In the genomic region with DNA sequence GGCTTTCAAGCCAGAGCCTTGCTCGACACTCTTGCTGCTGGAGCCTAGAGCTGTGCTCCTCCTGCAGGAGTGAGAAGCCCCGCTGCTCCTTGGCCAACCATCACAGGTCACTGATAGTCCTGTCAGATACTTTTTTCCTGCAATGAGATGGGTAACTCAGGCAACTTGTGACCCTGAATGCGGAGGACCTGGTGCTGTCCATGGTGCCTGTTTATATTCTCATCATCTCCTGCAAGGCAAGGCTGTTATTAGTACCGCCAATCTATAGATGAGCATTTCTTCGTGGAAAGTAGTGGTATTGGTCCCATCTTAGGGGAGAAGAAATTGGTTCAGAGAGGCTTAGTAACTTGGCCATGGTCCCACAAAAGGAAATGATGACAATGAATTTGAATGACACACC, we compare ENCODE assay signal across 23 mouse cellular contexts. TPM values are rescaled to one million over a fixed set of nuclear protein-coding genes. Genes with fewer than 3 reads are reported as not detected.
A peak's percentile ranks its signal among the peaks of the same experiment; 100 is the strongest.
DNase-seq lines count a peak whose midpoint lies in the region; ATAC-seq and TF ChIP-seq lines count a peak whose summit lies in the region.
"Had no signal": no experiment of that assay in that cellular context is flagged by ENCODE, and none has a peak within 500 bp of the region (broad histone marks: within the 10 kb centered on the region; RNA-seq: fewer than 3 reads in every experiment).

No protein-coding gene starts in this region.

- H3K36me3 ChIP-seq in limb, embryonic 11.5 days (ENCODE audit: control insufficient read depth, insufficient read depth, low read length) = no peaks in the 10 kb centered on the region
- H3K36me3 ChIP-seq in limb, embryonic 10.5 days = no peaks in the 10 kb centered on the region
- no peaks in the 10 kb centered on the region for H3K36me3 ChIP-seq in MEL (ENCODE audit: control insufficient read depth in 1 of 2, insufficient read depth in 2 of 2, low read length in 2 of 2)
- no peaks in the 10 kb centered on the region for H3K36me3 ChIP-seq in embryonic facial prominence, embryonic 11.5 days (replicated peaks; ENCODE audit: control insufficient read depth, insufficient read depth, low read depth, low read length)
- no peaks in the 10 kb centered on the region for H3K36me3 ChIP-seq in forebrain, embryonic 16.5 days (ENCODE audit: control insufficient read depth, insufficient read depth)
- H3K36me3 ChIP-seq: embryonic facial prominence, embryonic 12.5 days; G1E; heart, embryonic 10.5 days; hindbrain, embryonic 12.5 days had no signal

- no peaks in the 10 kb centered on the region for H3K4me1 ChIP-seq in limb, embryonic 11.5 days (ENCODE audit: control insufficient read depth, insufficient read depth, low read length)
- H3K4me1 ChIP-seq in limb, embryonic 10.5 days = no peaks in the 10 kb centered on the region
- no peaks in the 10 kb centered on the region for H3K4me1 ChIP-seq in MEL (ENCODE audit: control insufficient read depth in 1 of 2, insufficient read depth in 2 of 2, low read length in 2 of 2)
- no peaks in the 10 kb centered on the region for H3K4me1 ChIP-seq in embryonic facial prominence, embryonic 11.5 days (ENCODE audit: control insufficient read depth, insufficient read depth, low read length)
- H3K4me1 ChIP-seq in forebrain, embryonic 16.5 days (replicated peaks; ENCODE audit: control insufficient read depth, insufficient read depth, low read length) = no peaks in the 10 kb centered on the region
- H3K4me1 ChIP-seq: embryonic facial prominence, embryonic 12.5 days; heart, embryonic 10.5 days; hindbrain, embryonic 12.5 days had no signal

- H3K27ac ChIP-seq in limb, embryonic 11.5 days (replicated peaks; ENCODE audit: low read depth, low read length) = no peak overlapping the region
- no peak overlapping the region for H3K27ac ChIP-seq in limb, embryonic 10.5 days
- no peak overlapping the region for H3K27ac ChIP-seq in MEL (ENCODE audit: control insufficient read depth, low read depth, low read length)
- no peak overlapping the region for H3K27ac ChIP-seq in embryonic facial prominence, embryonic 11.5 days (replicated peaks; ENCODE audit: low read depth, low read length)
- H3K27ac ChIP-seq in forebrain, embryonic 16.5 days (ENCODE audit: low read length) = no peak overlapping the region
- H3K27ac ChIP-seq: embryonic facial prominence, embryonic 12.5 days; heart, embryonic 10.5 days; hindbrain, embryonic 12.5 days; hindbrain, postnatal 0 days had no signal

- TF ChIP-seq CTCF in MEL (IDR thresholded peaks at IDR 0.05 in 2 of 3, conservative IDR thresholded peaks at IDR 0.05 in 1 of 3; ENCODE audit: control insufficient read depth in 1 of 3, insufficient read depth in 1 of 3, low read depth in 2 of 3, low read length in 3 of 3, poor library complexity in 1 of 3, severe bottlenecking in 1 of 3) = no peak

- H3K27me3 ChIP-seq in limb, embryonic 11.5 days (ENCODE audit: control insufficient read depth, insufficient read depth, low read length) = no peaks in the 10 kb centered on the region
- no peaks in the 10 kb centered on the region for H3K27me3 ChIP-seq in limb, embryonic 10.5 days (ENCODE audit: low read depth, poor library complexity, severe bottlenecking)
- H3K27me3 ChIP-seq in MEL (ENCODE audit: control insufficient read depth in 1 of 2, insufficient read depth in 2 of 2, low read length in 2 of 2) = no peaks in the 10 kb centered on the region
- H3K27me3 ChIP-seq in embryonic facial prominence, embryonic 11.5 days (ENCODE audit: control insufficient read depth, insufficient read depth, low read length) = no peaks in the 10 kb centered on the region
- H3K27me3 ChIP-seq in forebrain, embryonic 16.5 days (replicated peaks; ENCODE audit: control insufficient read depth, insufficient read depth, low read length) = no peaks in the 10 kb centered on the region
- H3K27me3 ChIP-seq: hindbrain, embryonic 12.5 days had no signal

- TF ChIP-seq RAD21 in MEL (IDR thresholded peaks at IDR 0.05; ENCODE audit: low read depth, low read length) = no peak

- TF ChIP-seq EP300 in MEL (IDR thresholded peaks at IDR 0.05; ENCODE audit: low read depth in 1 of 2, low read length in 2 of 2) = no peak

- no peak for TF ChIP-seq POLR2A in MEL (IDR thresholded peaks at IDR 0.05; ENCODE audit: control insufficient read depth in 1 of 2, insufficient read depth in 1 of 2, low read depth in 1 of 2, low read length in 2 of 2, poor library complexity in 1 of 2)

- no peaks in the 10 kb centered on the region for H3K79me2 ChIP-seq in MEL (ENCODE audit: control insufficient read depth, insufficient read depth, low read length, poor library complexity)

- H3K4me3 ChIP-seq in limb, embryonic 11.5 days (ENCODE audit: low read depth, low read length) = no peak overlapping the region
- no peak overlapping the region for H3K4me3 ChIP-seq in limb, embryonic 10.5 days
- no peak overlapping the region for H3K4me3 ChIP-seq in MEL (ENCODE audit: control insufficient read depth in 1 of 2, insufficient read depth in 1 of 2, low read depth in 2 of 2, low read length in 2 of 2)
- H3K4me3 ChIP-seq in embryonic facial prominence, embryonic 11.5 days (ENCODE audit: low read depth, low read length) = no peak overlapping the region
- H3K4me3 ChIP-seq in forebrain, embryonic 16.5 days (replicated peaks; ENCODE audit: low read length) = no peak overlapping the region
- H3K4me3 ChIP-seq: embryonic facial prominence, embryonic 12.5 days; heart, embryonic 10.5 days; hindbrain, embryonic 12.5 days had no signal

- no peak overlapping the region for H3K4me2 ChIP-seq in limb, embryonic 11.5 days (ENCODE audit: low read depth, severe bottlenecking)
- H3K4me2 ChIP-seq in embryonic facial prominence, embryonic 11.5 days (ENCODE audit: low read depth, low read length) = no peak overlapping the region
- H3K4me2 ChIP-seq in forebrain, embryonic 16.5 days (ENCODE audit: low read length) = no peak overlapping the region
- H3K4me2 ChIP-seq: embryonic facial prominence, embryonic 12.5 days; hindbrain, embryonic 12.5 days had no signal

- 42% methylated on average over 5 of the region's 5 CpGs for WGBS in limb, embryonic 11.5 days
- WGBS in limb, embryonic 10.5 days = 52% methylated on average over 5 of the region's 5 CpGs
- 47% methylated on average over 5 of the region's 5 CpGs for WGBS in embryonic facial prominence, embryonic 11.5 days
- WGBS in forebrain, embryonic 16.5 days = 61% methylated on average over 5 of the region's 5 CpGs

- DNase-seq in limb, embryonic 11.5 days (ENCODE audit: low spot score) = peak; percentile 42
- no peak for DNase-seq in limb, embryonic 10.5 days (ENCODE audit: low spot score)
- DNase-seq in MEL (ENCODE audit: low read depth, low spot score) (peak; percentile 11), ZHBTc4 (ENCODE audit: low read depth, low spot score) (peak; percentile 36)
- peak; percentile 52 for DNase-seq in embryonic facial prominence, embryonic 11.5 days (ENCODE audit: low spot score)
- DNase-seq in layer of hippocampus, adult 9-10 months (ENCODE audit: low spot score) = no peak
- DNase-seq in cerebellum, adult 9-10 months = no peak
- DNase-seq: adrenal gland, postnatal 14 days; cerebellum, adult 11-12 months; cerebellum, postnatal 10 days; forebrain, postnatal 0 days; gastrocnemius, postnatal 36 days; heart, adult 18-20 months; heart, postnatal 10 days; heart, postnatal 4 days; kidney, adult 11 months; kidney, adult 9 months had no signal

- H3K9ac ChIP-seq in limb, embryonic 11.5 days (ENCODE audit: low read length) = no peak overlapping the region
- no peak overlapping the region for H3K9ac ChIP-seq in MEL (ENCODE audit: control insufficient read depth, low read depth, low read length, poor library complexity, severe bottlenecking)
- H3K9ac ChIP-seq in embryonic facial prominence, embryonic 11.5 days (replicated peaks; ENCODE audit: low read length) = no peak overlapping the region
- no peak overlapping the region for H3K9ac ChIP-seq in forebrain, embryonic 16.5 days (replicated peaks; ENCODE audit: low read depth, low read length)
- H3K9ac ChIP-seq: embryonic facial prominence, embryonic 12.5 days; forebrain, postnatal 0 days; hindbrain, embryonic 12.5 days had no signal

- peaks cover 3% of the 10 kb centered on the region; the same call in 1 of the 2 replicates for H3K9me3 ChIP-seq in limb, embryonic 11.5 days (ENCODE audit: control insufficient read depth, low read length)
- H3K9me3 ChIP-seq in limb, embryonic 10.5 days (replicated peaks) = no peaks in the 10 kb centered on the region; the same call in 1 of the 2 replicates
- no peaks in the 10 kb centered on the region for H3K9me3 ChIP-seq in MEL (replicated peaks; ENCODE audit: insufficient read depth, low read length)
- H3K9me3 ChIP-seq in embryonic facial prominence, embryonic 11.5 days (replicated peaks; ENCODE audit: control insufficient read depth, low read length) = no peaks in the 10 kb centered on the region
- H3K9me3 ChIP-seq in forebrain, embryonic 16.5 days (ENCODE audit: control insufficient read depth, low read length) = 0 out of 2 replicates have a peak, but pooled peaks cover 4% of the 10 kb centered on the region
- H3K9me3 ChIP-seq: embryonic facial prominence, embryonic 12.5 days; G1E; hindbrain, embryonic 12.5 days had no signal

- no peak for ATAC-seq in limb, embryonic 11.5 days (ENCODE audit: insufficient number of reproducible peaks, low FRiP score, low TSS enrichment, low read depth)
- no peak for ATAC-seq in embryonic facial prominence, embryonic 11.5 days (replicated peaks; ENCODE audit: insufficient number of reproducible peaks, low FRiP score, low TSS enrichment, low read depth)
- no peak for ATAC-seq in forebrain, embryonic 16.5 days
- ATAC-seq: forebrain, postnatal 0 days; hindbrain, postnatal 0 days had no signal

RNA-seq across cellular contexts. Expression of gene Nsg1, which starts 14.1 kb away (rescaled TPM):
- 33.6 and 34.9 TPM in 2 replicates for polyA plus RNA-seq in limb, embryonic 11.5 days (2014; fragmentation: Nextera tagmentation; extraction: Ambion mirVana)
- polyA plus RNA-seq in limb, embryonic 10.5 days (2016; fragmentation: Nextera tagmentation; extraction: Ambion mirVana) = 77.7 and 110 TPM in 2 replicates
- total RNA-seq in MEL (2012; rRNA removed) = 0.07 and 0.12 TPM in 2 replicates
- polyA plus RNA-seq in MEL (2012; ENCODE audit: insufficient read depth in 1 of 2, insufficient read length in 2 of 2, low read depth in 1 of 2, low replicate concordance in 2 of 2, missing spikeins in 1 of 2) = under 1 TPM in 1 of 2 experiments, not detected in 1; 0.18 TPM
- 59.6 and 67.5 TPM in 2 replicates for polyA plus RNA-seq in embryonic facial prominence, embryonic 11.5 days (2014; fragmentation: Nextera tagmentation; extraction: Ambion mirVana)
- 1,360 and 1,459 TPM in 2 replicates for polyA plus RNA-seq in forebrain, embryonic 16.5 days (2015; fragmentation: Nextera tagmentation; extraction: Ambion mirVana)
- polyA plus RNA-seq: G1E had no signal

RNA-seq across cellular contexts. Expression of gene Zbtb49, which starts 46.5 kb away (rescaled TPM):
- polyA plus RNA-seq in limb, embryonic 11.5 days (2014; fragmentation: Nextera tagmentation; extraction: Ambion mirVana) = 15.3 and 19.1 TPM in 2 replicates
- 16.5 and 19.2 TPM in 2 replicates for polyA plus RNA-seq in limb, embryonic 10.5 days (2016; fragmentation: Nextera tagmentation; extraction: Ambion mirVana)
- 14.0 and 16.8 TPM in 2 replicates for total RNA-seq in MEL (2012; rRNA removed)
- 10 to 100 TPM in 1 of 2 experiments, not detected in 1; 17.5 TPM for polyA plus RNA-seq in MEL (2012; ENCODE audit: insufficient read depth in 1 of 2, insufficient read length in 2 of 2, low read depth in 1 of 2, low replicate concordance in 2 of 2, missing spikeins in 1 of 2)
- 12.1 and 13.4 TPM in 2 replicates for polyA plus RNA-seq in embryonic facial prominence, embryonic 11.5 days (2014; fragmentation: Nextera tagmentation; extraction: Ambion mirVana)
- 23.5 and 26.9 TPM in 2 replicates for polyA plus RNA-seq in forebrain, embryonic 16.5 days (2015; fragmentation: Nextera tagmentation; extraction: Ambion mirVana)

RNA-seq across cellular contexts. Expression of gene Lyar, which starts 46.5 kb away (rescaled TPM):
- polyA plus RNA-seq in limb, embryonic 11.5 days (2014; fragmentation: Nextera tagmentation; extraction: Ambion mirVana) = 146 and 152 TPM in 2 replicates
- 170 and 208 TPM in 2 replicates for polyA plus RNA-seq in limb, embryonic 10.5 days (2016; fragmentation: Nextera tagmentation; extraction: Ambion mirVana)
- total RNA-seq in MEL (2012; rRNA removed) = 333 and 340 TPM in 2 replicates
- 100 to 1,000 TPM; 507 to 678 TPM for polyA plus RNA-seq in MEL (2012; ENCODE audit: insufficient read depth in 1 of 2, insufficient read length in 2 of 2, low read depth in 1 of 2, low replicate concordance in 2 of 2, missing spikeins in 1 of 2)
- polyA plus RNA-seq in embryonic facial prominence, embryonic 11.5 days (2014; fragmentation: Nextera tagmentation; extraction: Ambion mirVana) = 149 and 164 TPM in 2 replicates
- polyA plus RNA-seq in forebrain, embryonic 16.5 days (2015; fragmentation: Nextera tagmentation; extraction: Ambion mirVana) = 46.3 and 47.7 TPM in 2 replicates

Comparison
In these comparisons a context has a peak if more than half of its experiments do, and no peak if none do; other contexts are left out.
1. DNase-seq: peak in limb, embryonic 11.5 days (single experiment), MEL (single experiment), ZHBTc4 (single experiment) and embryonic facial prominence, embryonic 11.5 days (single experiment); none in limb, embryonic 10.5 days (single experiment), layer of hippocampus, adult 9-10 months (single experiment) and cerebellum, adult 9-10 months (single experiment).
2. RNA of gene Nsg1, which starts 14.1 kb away (polyA plus RNA-seq): 1,360 to 1,459 TPM in forebrain, embryonic 16.5 days, 77.7 to 110 TPM in limb, embryonic 10.5 days, 59.6 to 67.5 TPM in embryonic facial prominence, embryonic 11.5 days and 33.6 to 34.9 TPM in limb, embryonic 11.5 days; 0.18 TPM in MEL; every median in the first group is over 10 times any median in the second.